Mouse (Mus musculus): Measurements from ENCODE around the gene Nus1. TPM values are rescaled to one million over a fixed set of nuclear protein-coding genes. Genes with fewer than 3 reads are reported as not detected.

Nus1 gene
- polyA plus RNA-seq, 1 experiment from 2014 or later: 13.0 TPM

GRCm38 (mm10) chr10:52463941-52464739 lies 46.8 kb downstream of the Nus1 start:
- no peak overlapping the region for H3K4me3 ChIP-seq (replicated peaks)
- no peak for ATAC-seq (ENCODE audit: insufficient number of reproducible peaks, low FRiP score, low TSS enrichment, low read depth)
- WGBS: 51% methylated on average over 7 of the region's 7 CpGs
- no peaks in the 10 kb centered on the region for H3K36me3 ChIP-seq
- no peaks in the 10 kb centered on the region for H3K9me3 ChIP-seq (replicated peaks)
- no peaks in the 10 kb centered on the region for H3K4me1 ChIP-seq
- no peaks in the 10 kb centered on the region for H3K27me3 ChIP-seq
- H3K4me2 ChIP-seq (replicated peaks): no peak overlapping the region
- no peak overlapping the region for H3K9ac ChIP-seq
- H3K27ac ChIP-seq (replicated peaks): no peak overlapping the region

DNA sequence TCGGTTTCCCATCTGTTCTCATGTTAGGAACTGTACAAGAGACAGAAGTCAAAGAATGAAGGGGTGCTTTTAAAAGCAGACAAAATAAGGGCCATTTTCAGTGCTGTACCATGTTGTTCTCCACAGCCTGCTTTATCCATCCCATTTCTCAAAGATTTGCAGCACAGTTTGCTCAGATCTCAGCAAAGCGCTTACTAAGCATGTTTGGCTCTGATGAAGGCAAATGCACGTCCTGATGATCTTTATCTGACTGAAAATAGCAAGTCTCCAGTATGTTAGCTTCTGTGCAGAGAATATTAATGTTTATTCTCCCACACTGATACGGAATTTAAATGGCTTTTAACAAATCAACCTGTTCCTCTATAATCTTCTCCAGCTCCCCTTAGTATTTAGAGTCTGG lies 54.2 kb downstream of the Nus1 start:
- Histone ChIP-seq H3K9ac (no peak overlapping the region), H3K4me3 (replicated peaks) (no peak overlapping the region), H3K9me3 (replicated peaks) (no peaks in the 10 kb centered on the region), H3K36me3 (no peaks in the 10 kb centered on the region), H3K27me3 (no peaks in the 10 kb centered on the region), H3K4me2 (replicated peaks) (no peak overlapping the region), H3K27ac (replicated peaks) (no peak overlapping the region), H3K4me1 (no peaks in the 10 kb centered on the region)
- 75% methylated on average over 4 of the region's 4 CpGs for WGBS
- no peak for ATAC-seq (ENCODE audit: insufficient number of reproducible peaks, low FRiP score, low TSS enrichment, low read depth)

Other genes with a start within 250 kb of the Nus1 start
- gene Ros1, start 222.3 kb upstream of the Nus1 start, polyA plus RNA-seq (2015; fragmentation: Nextera tagmentation; extraction: Ambion mirVana): not detected in 2 replicates
- 18.8 and 19.5 TPM in 2 replicates for gene Dcbld1, start 183.9 kb upstream of the Nus1 start, polyA plus RNA-seq (2015; fragmentation: Nextera tagmentation; extraction: Ambion mirVana)
- not detected in 2 replicates for gene Gm26741, start 58.8 kb upstream of the Nus1 start, polyA plus RNA-seq (2015; fragmentation: Nextera tagmentation; extraction: Ambion mirVana)
- 20.2 and 21.1 TPM in 2 replicates for gene Gopc, start 35.4 kb upstream of the Nus1 start, polyA plus RNA-seq (2015; fragmentation: Nextera tagmentation; extraction: Ambion mirVana)
- gene Nepn, start 28.6 kb upstream of the Nus1 start, polyA plus RNA-seq (2015; fragmentation: Nextera tagmentation; extraction: Ambion mirVana): not detected in 2 replicates